Mouse (Mus musculus): ENCODE data around the gene Oscar. TPM values are rescaled to one million over a fixed set of nuclear protein-coding genes. Genes with fewer than 3 reads are reported as not detected.

Gene Oscar
- not detected for polyA plus RNA-seq (2012; fragmentation: generic; extraction: Trizol)

DNA sequence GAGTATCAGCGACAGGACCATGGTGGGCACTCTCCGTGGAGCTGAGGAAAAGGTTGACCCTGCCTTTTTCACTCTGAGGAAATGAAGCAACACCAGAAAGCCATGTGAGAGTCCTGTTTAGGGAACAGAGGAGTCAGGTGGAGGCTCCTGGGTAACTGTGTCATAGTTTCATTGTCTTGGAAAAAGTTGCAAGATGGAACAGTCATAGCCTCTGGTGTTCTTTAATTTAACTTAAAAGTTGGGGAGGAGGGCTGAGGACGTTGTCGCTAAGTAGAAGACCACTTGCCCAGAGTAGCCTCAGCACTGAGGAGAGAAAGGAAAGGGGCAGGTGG, at the start of gene Oscar:
Gene Oscar, minus strand, starts transcription at position 101 of the 332 bp plus-strand sequence.
- H3K4me3 ChIP-seq, result peak within 1 kb of the TSS; percentile 64
- no peak for TF ChIP-seq MYOG (IDR thresholded peaks at IDR 0.05; ENCODE audit: control insufficient read depth in 1 of 3, insufficient read depth in 1 of 3, insufficient read length in 2 of 3, low read depth in 2 of 3)
- no peak for TF ChIP-seq USF1 (IDR thresholded peaks at IDR 0.05; ENCODE audit: low read depth)
- TF ChIP-seq POLR2A (IDR thresholded peaks at IDR 0.05; ENCODE audit: insufficient read length, low read depth), result no peak
- no peak for TF ChIP-seq REST (IDR thresholded peaks at IDR 0.05; ENCODE audit: insufficient read depth, insufficient read length)
- no peak for TF ChIP-seq SRF (IDR thresholded peaks at IDR 0.05; ENCODE audit: control insufficient read depth, insufficient read length, low read depth)
- no peak for TF ChIP-seq POLR2AphosphoS2 (IDR thresholded peaks at IDR 0.05; ENCODE audit: insufficient read length, low read depth)
- no peak for TF ChIP-seq MAX (IDR thresholded peaks at IDR 0.05; ENCODE audit: low read depth)
- no peak for TF ChIP-seq CEBPB (IDR thresholded peaks at IDR 0.05; ENCODE audit: insufficient read depth, poor library complexity, severe bottlenecking)
- no peak for TF ChIP-seq TCF3 (IDR thresholded peaks at IDR 0.05; ENCODE audit: insufficient read length, low read depth)
- no peak for TF ChIP-seq TCF12 (IDR thresholded peaks at IDR 0.05; ENCODE audit: insufficient read depth, poor library complexity, severe bottlenecking)
- no peak for TF ChIP-seq MYOD1 (IDR thresholded peaks at IDR 0.05; ENCODE audit: control insufficient read depth in 1 of 3, insufficient read length in 2 of 3, low read depth in 2 of 3)
- TF ChIP-seq E2F4 (IDR thresholded peaks at IDR 0.05; ENCODE audit: insufficient read depth), result no peak

DNA sequence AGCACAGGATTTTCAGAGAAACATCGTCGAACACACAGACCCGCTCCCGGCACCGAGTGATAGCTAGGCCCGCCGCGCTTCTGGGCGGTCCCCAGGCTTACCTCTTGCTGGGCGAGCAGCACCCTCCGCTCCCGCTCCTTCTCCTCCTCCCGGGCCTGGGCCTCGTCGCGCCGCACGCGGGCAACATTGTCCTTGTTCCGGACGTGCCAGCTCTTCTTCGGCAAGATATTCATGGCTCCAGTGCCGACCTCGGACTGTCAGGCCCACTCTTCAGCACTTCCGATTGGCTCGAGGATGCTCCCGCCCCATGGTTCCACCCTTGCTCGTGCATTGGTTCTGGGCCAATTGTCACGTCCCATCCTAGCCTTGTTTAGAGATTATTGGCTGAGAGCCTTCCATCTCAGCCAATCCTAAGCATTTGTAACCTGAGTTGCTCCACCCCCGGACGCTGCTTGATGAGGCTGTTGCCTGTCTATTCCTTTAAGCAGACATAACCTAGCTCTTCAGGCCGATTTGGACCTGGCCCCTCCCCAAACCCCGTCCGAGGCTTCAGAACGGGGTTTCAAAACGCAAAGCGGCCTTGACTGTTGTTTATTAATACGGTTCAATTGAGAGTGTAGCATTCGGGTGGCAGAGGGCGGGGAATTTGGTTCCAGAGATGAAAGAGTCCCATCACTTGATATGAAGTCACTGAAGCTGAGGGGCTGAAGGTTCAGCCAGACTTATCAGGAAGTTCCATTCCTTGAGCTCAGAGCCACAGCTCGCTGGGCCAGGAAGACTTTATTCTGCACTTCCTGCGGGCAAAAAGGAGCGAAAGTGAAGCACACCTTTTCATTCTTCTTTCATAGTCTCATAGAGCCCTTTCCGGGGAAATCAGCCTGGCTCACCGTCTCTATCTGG, 49.5 kb upstream of the Oscar start, which contains the start of gene Leng1:
Gene Leng1, minus strand, starts transcription at position 626 of the 900 bp plus-strand sequence.
- Histone ChIP-seq H3K4me2 (ENCODE audit: low read depth) (peak within 1 kb of the TSS; percentile 90), H3K79me2 (ENCODE audit: control insufficient read depth, insufficient read depth) (peaks cover 13% of the 10 kb centered on the region), H3K4me3 (peak within 1 kb of the TSS; percentile 45), H3ac (ENCODE audit: control insufficient read depth, insufficient read length) (peak within 1 kb of the TSS; percentile 3), H3K36me3 (ENCODE audit: control insufficient read depth, insufficient read depth) (peaks cover 15% of the 10 kb centered on the region), H3K27me3 (ENCODE audit: control insufficient read depth, insufficient read depth, insufficient read length) (no peaks in the 10 kb centered on the region)
- TF ChIP-seq POLR2A (IDR thresholded peaks at IDR 0.05; ENCODE audit: insufficient read length, low read depth) (peak; percentile 95), MYOD1 (IDR thresholded peaks at IDR 0.05; ENCODE audit: control insufficient read depth in 1 of 3, insufficient read length in 2 of 3, low read depth in 2 of 3) (no peak), CEBPB (IDR thresholded peaks at IDR 0.05; ENCODE audit: insufficient read depth, poor library complexity, severe bottlenecking) (no peak), POLR2AphosphoS2 (IDR thresholded peaks at IDR 0.05; ENCODE audit: insufficient read length, low read depth) (peak; percentile 97), REST (IDR thresholded peaks at IDR 0.05; ENCODE audit: insufficient read depth, insufficient read length) (no peak), SRF (IDR thresholded peaks at IDR 0.05; ENCODE audit: control insufficient read depth, insufficient read length, low read depth) (peak; percentile 50)

More for the DNA sequence above, at the start of gene Oscar:
- Histone ChIP-seq H3K36me3 (ENCODE audit: control insufficient read depth, insufficient read depth) (no peaks in the 10 kb centered on the region), H3K79me2 (ENCODE audit: control insufficient read depth, insufficient read depth) (peaks cover 12% of the 10 kb centered on the region), H3K27me3 (ENCODE audit: control insufficient read depth, insufficient read depth, insufficient read length) (peaks cover 19% of the 10 kb centered on the region), H3K4me2 (ENCODE audit: low read depth) (peak within 1 kb of the TSS; percentile 3), H3ac (ENCODE audit: control insufficient read depth, insufficient read length) (peak within 1 kb of the TSS; percentile 38)

DNA sequence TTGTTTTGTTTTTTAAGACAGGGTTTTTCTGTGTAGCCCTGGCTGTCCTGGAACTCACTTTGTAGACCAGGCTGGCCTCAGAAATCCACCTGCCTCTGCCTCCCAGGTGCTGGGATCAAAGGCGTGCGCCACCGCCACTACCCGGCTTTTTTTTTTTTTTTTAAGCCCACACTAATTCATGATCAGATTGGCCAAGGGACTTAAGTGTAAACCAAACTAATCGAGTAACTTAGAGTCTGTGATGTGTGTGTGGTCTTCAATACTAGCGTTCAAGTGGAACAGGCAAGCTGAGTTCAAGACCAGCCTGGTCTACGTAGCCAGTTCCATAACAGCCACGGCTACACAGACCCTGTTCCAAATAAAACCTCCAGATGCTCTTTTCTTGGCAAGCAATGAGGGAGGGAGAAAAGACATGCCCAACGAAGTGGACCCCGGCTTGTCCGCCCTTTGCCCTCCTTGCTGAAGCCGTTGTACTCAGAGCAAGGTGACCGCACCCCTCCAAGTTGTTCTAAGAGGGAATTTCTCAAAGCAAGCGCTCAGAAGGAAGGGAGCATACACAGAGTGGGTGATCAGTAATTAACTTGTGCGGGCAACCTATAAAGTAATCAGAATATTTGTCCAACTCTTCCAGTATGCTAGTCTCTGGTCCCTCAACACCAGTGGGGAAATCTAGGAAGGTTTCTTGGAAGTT, 48.7 kb upstream of the Oscar start:
- H3K4me2 ChIP-seq (ENCODE audit: low read depth), result peak overlapping the region; percentile 90
- peak overlapping the region; percentile 3 for H3ac ChIP-seq (ENCODE audit: control insufficient read depth, insufficient read length)
- H3K79me2 ChIP-seq (ENCODE audit: control insufficient read depth, insufficient read depth), result peaks cover 13% of the 10 kb centered on the region
- peaks cover 15% of the 10 kb centered on the region for H3K36me3 ChIP-seq (ENCODE audit: control insufficient read depth, insufficient read depth)
- H3K4me3 ChIP-seq, result peak overlapping the region; percentile 45
- H3K27me3 ChIP-seq (ENCODE audit: control insufficient read depth, insufficient read depth, insufficient read length), result no peaks in the 10 kb centered on the region
- TF ChIP-seq USF1 (IDR thresholded peaks at IDR 0.05; ENCODE audit: low read depth), result no peak
- no peak for TF ChIP-seq SRF (IDR thresholded peaks at IDR 0.05; ENCODE audit: control insufficient read depth, insufficient read length, low read depth)
- TF ChIP-seq E2F4 (IDR thresholded peaks at IDR 0.05; ENCODE audit: insufficient read depth), result no peak
- TF ChIP-seq POLR2AphosphoS2 (IDR thresholded peaks at IDR 0.05; ENCODE audit: insufficient read length, low read depth), result no peak
- TF ChIP-seq MYOG (IDR thresholded peaks at IDR 0.05; ENCODE audit: control insufficient read depth in 1 of 3, insufficient read depth in 1 of 3, insufficient read length in 2 of 3, low read depth in 2 of 3), result no peak
- TF ChIP-seq MAX (IDR thresholded peaks at IDR 0.05; ENCODE audit: low read depth), result no peak
- no peak for TF ChIP-seq TCF3 (IDR thresholded peaks at IDR 0.05; ENCODE audit: insufficient read length, low read depth)
- TF ChIP-seq CEBPB (IDR thresholded peaks at IDR 0.05; ENCODE audit: insufficient read depth, poor library complexity, severe bottlenecking), result no peak

DNA sequence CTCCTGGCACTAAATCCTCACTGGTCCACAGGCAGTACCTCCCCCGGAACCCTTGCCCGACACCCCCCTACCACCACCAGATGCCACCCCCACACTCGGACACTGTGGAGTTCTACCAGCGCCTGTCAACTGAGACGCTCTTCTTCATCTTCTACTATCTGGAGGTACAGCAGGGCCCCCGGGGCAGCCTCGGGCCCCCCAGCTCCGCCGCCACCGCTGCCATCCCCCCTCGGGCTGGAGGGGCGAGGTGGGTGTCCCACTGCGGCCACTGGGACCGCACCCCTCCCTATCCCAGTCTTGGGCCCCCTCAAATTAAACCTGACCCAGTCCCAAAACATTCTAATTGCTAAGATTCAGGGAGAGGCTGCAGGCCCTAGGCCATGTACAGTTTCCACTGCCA, 42.6 kb upstream of the Oscar start:
- Histone ChIP-seq H3K4me2 (ENCODE audit: low read depth) (no peak overlapping the region), H3K4me3 (no peak overlapping the region), H3K36me3 (ENCODE audit: control insufficient read depth, insufficient read depth) (peaks cover 15% of the 10 kb centered on the region), H3ac (ENCODE audit: control insufficient read depth, insufficient read length) (no peak overlapping the region), H3K27me3 (ENCODE audit: control insufficient read depth, insufficient read depth, insufficient read length) (no peaks in the 10 kb centered on the region), H3K79me2 (ENCODE audit: control insufficient read depth, insufficient read depth) (no peaks in the 10 kb centered on the region)
- no peak for TF ChIP-seq USF1 (IDR thresholded peaks at IDR 0.05; ENCODE audit: low read depth)
- TF ChIP-seq MYOD1 (IDR thresholded peaks at IDR 0.05; ENCODE audit: control insufficient read depth in 1 of 3, insufficient read length in 2 of 3, low read depth in 2 of 3), result no peak
- no peak for TF ChIP-seq TCF12 (IDR thresholded peaks at IDR 0.05; ENCODE audit: insufficient read depth, poor library complexity, severe bottlenecking)
